Mouse (Mus musculus) midbrain, postnatal 0 days (tissue): ENCODE data around the gene Rbp2. TPM values are rescaled to one million over a fixed set of nuclear protein-coding genes. Genes with fewer than 3 reads are reported as not detected.

Source experiments
- ATAC-seq: fragments of 200-750 bp; cut with Nextera tagmentation; 2 replicates; pipeline ENCODE4 v1.8.0; 2017; ENCODE audit warnings: moderate number of reproducible peaks, mild to moderate bottlenecking, moderate TSS enrichment, moderate library complexity; ENCODE audit not compliant: low FRiP score
- DNase-seq: peaks from one replicate; pipeline ENCODE4 v3.0.0-alpha.2; 2015; ENCODE audit warnings: low spot score
- H3K27ac ChIP-seq: fragments of 300-500 bp; sonication (generic); 2 replicates; pipeline ENCODE4 v1.5.1; 2014; ENCODE audit warnings: low read depth, mild to moderate bottlenecking, low read length, mixed read lengths
- H3K27me3 ChIP-seq: fragments of 300-500 bp; sonication (generic); 2 replicates; pipeline ENCODE4 v1.6.1; 2014; ENCODE audit warnings: low read length, control low read depth, mixed read lengths; ENCODE audit not compliant: insufficient read depth
- H3K36me3 ChIP-seq: fragments of 300-500 bp; sonication (generic); 2 replicates; pipeline ENCODE4 v1.6.1; 2014; ENCODE audit warnings: low read length, control low read depth, mixed read lengths; ENCODE audit not compliant: insufficient read depth
- H3K4me1 ChIP-seq: fragments of 300-500 bp; sonication (generic); 2 replicates; pipeline ENCODE4 v1.6.1; 2014; ENCODE audit warnings: mild to moderate bottlenecking, control low read depth, antibody characterized with exemption, low read length, mixed read lengths; ENCODE audit not compliant: insufficient read depth
- H3K4me2 ChIP-seq: fragments of 300-500 bp; sonication (generic); 2 replicates; pipeline ENCODE4 v1.6.1; 2014; ENCODE audit warnings: low read depth, mild to moderate bottlenecking, low read length, mixed read lengths; ENCODE audit not compliant: poor library complexity, severe bottlenecking
- H3K4me3 ChIP-seq: fragments of 300-500 bp; sonication (generic); 2 replicates; pipeline ENCODE4 v1.5.1; 2014; ENCODE audit warnings: low read depth, mild to moderate bottlenecking, low read length, moderate library complexity
- H3K9ac ChIP-seq: fragments of 300-500 bp; sonication (generic); replicated peaks from 2 replicates; pipeline ENCODE4 v1.6.1; 2014; ENCODE audit warnings: mild to moderate bottlenecking, low read length, moderate library complexity, mixed read lengths; ENCODE audit not compliant: poor library complexity, severe bottlenecking
- H3K9me3 ChIP-seq: fragments of 300-500 bp; sonication (generic); 2 replicates; pipeline ENCODE4 v1.6.1; 2016; ENCODE audit warnings: low read length, control low read depth
- CTCF ChIP-seq: IDR thresholded peaks from 2 replicates; pipeline ENCODE4 v1.5.1; 2016; ENCODE audit warnings: antibody characterized with exemption, mild to moderate bottlenecking
- WGBS: fragments of 180-500 bp; shearing (Covaris S2); extraction: QIAGEN DNeasy Blood & Tissue Kit; methylation state at CpG from one replicate; pipeline ENCODE4 v1.1.7; 2014; 5-methylcytosine and 5-hydroxymethylcytosine counted together
- polyA plus RNA-seq: library from polyadenylated mRNA; unstranded; fragments of >200 nt; fragmentation: Nextera tagmentation; extraction: Ambion mirVana; gene quantifications from 2 replicates; pipeline ENCODE4 v1.2.1, GENCODE M21; 2015
- total RNA-seq: library from RNA; depleted of rRNA; stranded (reverse); fragments of >200 nt; gene quantifications from 2 replicates; pipeline ENCODE4 v1.2.3, GENCODE M21; 2014

The Rbp2 gene
- total and polyA plus RNA-seq, 2 experiments from 2014 or later = 0.32 TPM; not detected in 1

- no peak for ATAC-seq
- no peaks in the 10 kb centered on the region for H3K9me3 ChIP-seq
- no peak for TF ChIP-seq CTCF
- H3K9ac ChIP-seq = no peak overlapping the region
- H3K36me3 ChIP-seq = no peaks in the 10 kb centered on the region
- no peak overlapping the region for H3K4me2 ChIP-seq
- H3K4me1 ChIP-seq = no peaks in the 10 kb centered on the region
- no peak overlapping the region for H3K27ac ChIP-seq
- DNase-seq = no peak
- no peaks in the 10 kb centered on the region for H3K27me3 ChIP-seq
- 79% methylated on average over 17 of the region's 17 CpGs for WGBS
- no peak overlapping the region for H3K4me3 ChIP-seq
These were observed 12.9 kb downstream of the Rbp2 start for GRCm38 (mm10) chr9:98498717-98499268.

GRCm38 (mm10) chr9:98499601-98500000 is 13.7 kb downstream of the Rbp2 start:
- ATAC-seq (no peak), DNase-seq (no peak)
- no peaks in the 10 kb centered on the region for H3K9me3 ChIP-seq
- H3K4me1 ChIP-seq = no peaks in the 10 kb centered on the region
- no peak for TF ChIP-seq CTCF
- no peak overlapping the region for H3K27ac ChIP-seq
- no peak overlapping the region for H3K4me3 ChIP-seq
- H3K27me3 ChIP-seq = no peaks in the 10 kb centered on the region
- H3K36me3 ChIP-seq = no peaks in the 10 kb centered on the region
- 94% methylated on average over 5 of the region's 5 CpGs for WGBS
- no peak overlapping the region for H3K9ac ChIP-seq
- H3K4me2 ChIP-seq = no peak overlapping the region

- no peaks in the 10 kb centered on the region for H3K27me3 ChIP-seq
- H3K4me3 ChIP-seq = no peak overlapping the region
- TF ChIP-seq CTCF = no peak
- H3K27ac ChIP-seq = no peak overlapping the region
- WGBS = 76% methylated on average over 6 of the region's 6 CpGs
- no peak overlapping the region for H3K4me2 ChIP-seq
- H3K9me3 ChIP-seq = no peaks in the 10 kb centered on the region
- ATAC-seq = no peak
- H3K36me3 ChIP-seq = no peaks in the 10 kb centered on the region
- no peak overlapping the region for H3K9ac ChIP-seq
- H3K4me1 ChIP-seq = no peaks in the 10 kb centered on the region
- no peak for DNase-seq
These were observed 21.6 kb downstream of the Rbp2 start for GRCm38 (mm10) chr9:98507480-98507879.

- WGBS = 89% methylated on average over 6 of the region's 6 CpGs
- no peaks in the 10 kb centered on the region for H3K36me3 ChIP-seq
- H3K4me3 ChIP-seq = no peak overlapping the region
- no peaks in the 10 kb centered on the region for H3K27me3 ChIP-seq
- H3K27ac ChIP-seq = no peak overlapping the region
- H3K9ac ChIP-seq = no peak overlapping the region
- H3K9me3 ChIP-seq = no peaks in the 10 kb centered on the region
- no peak for ATAC-seq
- TF ChIP-seq CTCF = no peak
- H3K4me2 ChIP-seq = no peak overlapping the region
- H3K4me1 ChIP-seq = no peaks in the 10 kb centered on the region
- DNase-seq = no peak
These were observed 24.6 kb downstream of the Rbp2 start for GRCm38 (mm10) chr9:98510363-98511055.

GRCm38 (mm10) chr9:98523872-98524271 is 38.0 kb downstream of the Rbp2 start:
- Histone ChIP-seq H3K36me3 (no peaks in the 10 kb centered on the region), H3K9me3 (no peaks in the 10 kb centered on the region), H3K27me3 (no peaks in the 10 kb centered on the region), H3K4me2 (no peak overlapping the region), H3K9ac (no peak overlapping the region), H3K27ac (no peak overlapping the region), H3K4me3 (no peak overlapping the region), H3K4me1 (no peaks in the 10 kb centered on the region)
- ATAC-seq = no peak
- WGBS = 87% methylated on average over 2 of the region's 2 CpGs
- no peak for DNase-seq
- TF ChIP-seq CTCF = no peak

GRCm38 (mm10) chr9:98524786-98525542 is 39.0 kb downstream of the Rbp2 start:
- no peak overlapping the region for H3K4me2 ChIP-seq
- ATAC-seq (peak; percentile 87), DNase-seq (peak; percentile 91)
- TF ChIP-seq CTCF = no peak
- no peaks in the 10 kb centered on the region for H3K36me3 ChIP-seq
- no peaks in the 10 kb centered on the region for H3K27me3 ChIP-seq
- no peak overlapping the region for H3K4me3 ChIP-seq
- H3K4me1 ChIP-seq = no peaks in the 10 kb centered on the region
- 33% methylated on average over 7 of the region's 7 CpGs for WGBS
- H3K9me3 ChIP-seq = no peaks in the 10 kb centered on the region
- H3K9ac ChIP-seq = no peak overlapping the region
- no peak overlapping the region for H3K27ac ChIP-seq
